Mouse (Mus musculus) erythroblast, embryonic 14.5 days (primary cell): ENCODE measurements around the gene Cox16.

Experiments
- GATA1 ChIP-seq: IDR thresholded peaks from 2 replicates; pipeline ENCODE4 v1.6.1; 2012; ENCODE audit warnings: low read length, inconsistent platforms, mixed read lengths
- TAL1 ChIP-seq: IDR thresholded peaks from 3 replicates; pipeline ENCODE4 v1.6.1; 2012; ENCODE audit warnings: low read length, inconsistent platforms, mixed read lengths

- no peak for TF ChIP-seq GATA1
- TF ChIP-seq TAL1: no peak
These were observed 48.1 kb upstream of the Cox16 start for GRCm38 (mm10) chr12:81533029-81533419.
